In the genomic region with DNA sequence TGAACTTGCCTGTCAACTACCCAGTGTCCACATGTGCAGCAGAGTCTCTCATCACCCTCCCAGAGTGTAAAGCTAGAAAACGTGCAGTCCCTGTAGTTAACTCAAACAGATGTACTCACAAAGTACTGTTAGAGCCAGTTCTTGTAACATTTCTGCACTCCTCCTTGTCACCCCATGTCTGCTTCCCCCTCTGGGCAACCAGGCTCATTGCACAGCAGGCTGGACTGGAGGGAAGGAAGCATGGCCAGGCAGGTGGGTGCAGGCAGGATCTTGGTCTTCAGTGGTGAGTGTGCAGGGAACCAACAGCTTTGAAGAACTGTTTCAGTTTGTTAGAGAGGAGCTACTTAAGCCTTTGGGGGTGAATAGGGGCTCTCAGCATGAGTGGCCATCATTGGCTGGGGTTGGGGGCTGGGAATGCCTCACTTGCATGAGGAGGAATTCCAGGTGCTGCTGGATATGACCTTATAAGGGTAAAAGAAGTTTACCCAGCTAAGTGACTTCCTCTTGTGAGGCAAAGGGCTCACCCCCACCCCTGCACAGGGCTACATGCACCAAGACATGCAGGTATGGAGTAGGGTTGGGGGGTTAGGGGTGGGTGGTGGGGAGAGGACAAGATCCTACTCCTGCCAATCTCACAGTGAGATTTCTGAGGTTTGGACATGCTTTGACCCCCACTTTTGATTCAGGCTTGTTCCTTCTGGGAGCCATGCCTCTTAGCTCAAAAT, we compare ENCODE assay signal across 13 mouse cellular contexts. TPM values are rescaled to one million over a fixed set of nuclear protein-coding genes. Genes with fewer than 3 reads are reported as not detected.
DNase-seq lines count a peak whose midpoint lies in the region; ATAC-seq lines count a peak whose summit lies in the region.
"Had no signal": no experiment of that assay in that cellular context is flagged by ENCODE, and none has a peak within 500 bp of the region (broad histone marks: within the 10 kb centered on the region; RNA-seq: fewer than 3 reads in every experiment).

No protein-coding gene starts in this region.

- WGBS in lung, embryonic 15.5 days = 43% methylated on average over 1 of the region's 1 CpGs
- 60% methylated on average over 1 of the region's 1 CpGs for WGBS in kidney, embryonic 16.5 days

- H3K4me1 ChIP-seq in lung, embryonic 15.5 days = 0 out of 2 replicates have a peak, but pooled peaks cover 2% of the 10 kb centered on the region
- peaks cover 41% of the 10 kb centered on the region for H3K4me1 ChIP-seq in megakaryocyte, embryonic 14.5 days
- H3K4me1 ChIP-seq in kidney, embryonic 16.5 days (ENCODE audit: insufficient read depth, low read length) = peaks cover 6% of the 10 kb centered on the region; the same call in 1 of the 2 replicates
- H3K4me1 ChIP-seq: hindbrain, embryonic 15.5 days had no signal

- no peak overlapping the region for H3K4me2 ChIP-seq in lung, embryonic 15.5 days
- H3K4me2 ChIP-seq in kidney, embryonic 16.5 days (replicated peaks; ENCODE audit: low read depth, low read length) = no peak overlapping the region
- H3K4me2 ChIP-seq: heart, embryonic 13.5 days; hindbrain, embryonic 15.5 days had no signal

- DNase-seq in lung, postnatal 36 days = no peak
- DNase-seq in T-cell, adult 2 months (ENCODE audit: low spot score) = peak; percentile 65
- peak; percentile 69 for DNase-seq in thymus, postnatal 14 days
- no peak for DNase-seq in gastrocnemius, postnatal 14 days
- DNase-seq: cerebellum, postnatal 14 days had no signal

- intact Hi-C loops in gastrocnemius, postnatal 14 days (cut with DNase I; ENCODE audit: low total_unique reads) = no loop called here

- peak; percentile 72 for ATAC-seq in lung, embryonic 15.5 days (ENCODE audit: borderline replicate concordance, extremely low read depth, low FRiP score, low TSS enrichment)
- no peak for ATAC-seq in kidney, embryonic 16.5 days (ENCODE audit: low FRiP score, low TSS enrichment)
- ATAC-seq: activated CD4-positive, CD25-positive, alpha-beta regulatory T cell, adult 4 months; forebrain, embryonic 14.5 days had no signal

- no peaks in the 10 kb centered on the region for H3K27me3 ChIP-seq in lung, embryonic 15.5 days
- no peaks in the 10 kb centered on the region for H3K27me3 ChIP-seq in megakaryocyte, embryonic 14.5 days (replicated peaks)
- no peaks in the 10 kb centered on the region for H3K27me3 ChIP-seq in kidney, embryonic 16.5 days (ENCODE audit: insufficient read depth, low read length)
- H3K27me3 ChIP-seq: heart, embryonic 13.5 days; hindbrain, embryonic 15.5 days had no signal

- no peak overlapping the region for H3K4me3 ChIP-seq in lung, embryonic 15.5 days
- peak overlapping the region; percentile 5 for H3K4me3 ChIP-seq in megakaryocyte, embryonic 14.5 days (replicated peaks)
- H3K4me3 ChIP-seq in kidney, embryonic 16.5 days (ENCODE audit: low read length) = no peak overlapping the region
- H3K4me3 ChIP-seq: heart, embryonic 13.5 days; hindbrain, embryonic 15.5 days had no signal

- no peaks in the 10 kb centered on the region for H3K9me3 ChIP-seq in lung, embryonic 15.5 days
- H3K9me3 ChIP-seq in megakaryocyte, embryonic 14.5 days = no peaks in the 10 kb centered on the region
- H3K9me3 ChIP-seq in kidney, embryonic 16.5 days (ENCODE audit: low read length) = no peaks in the 10 kb centered on the region
- H3K9me3 ChIP-seq: heart, embryonic 13.5 days; hindbrain, embryonic 15.5 days had no signal

- no peak overlapping the region for H3K9ac ChIP-seq in lung, embryonic 15.5 days
- no peak overlapping the region for H3K9ac ChIP-seq in kidney, embryonic 16.5 days (replicated peaks; ENCODE audit: low read length)
- H3K9ac ChIP-seq: heart, embryonic 13.5 days; hindbrain, embryonic 15.5 days had no signal

- no peaks in the 10 kb centered on the region for H3K36me3 ChIP-seq in lung, embryonic 15.5 days
- H3K36me3 ChIP-seq in megakaryocyte, embryonic 14.5 days (replicated peaks; ENCODE audit: low read length) = no peaks in the 10 kb centered on the region
- no peaks in the 10 kb centered on the region for H3K36me3 ChIP-seq in kidney, embryonic 16.5 days (ENCODE audit: insufficient read depth, low read length)
- H3K36me3 ChIP-seq: G1E; heart, embryonic 13.5 days; hindbrain, embryonic 15.5 days had no signal

- no peak overlapping the region for H3K27ac ChIP-seq in lung, embryonic 15.5 days
- no peak overlapping the region for H3K27ac ChIP-seq in kidney, embryonic 16.5 days (ENCODE audit: low read length)
- H3K27ac ChIP-seq: heart, embryonic 13.5 days; hindbrain, embryonic 15.5 days had no signal

RNA-seq across cellular contexts. Expression of gene Cytip, which starts 31.7 kb away (rescaled TPM):
- 2.6 and 4.0 TPM in 2 replicates for polyA plus RNA-seq in lung, embryonic 15.5 days (2015; fragmentation: Nextera tagmentation; extraction: Ambion mirVana)
- polyA plus RNA-seq in megakaryocyte, embryonic 14.5 days (2012; ENCODE audit: insufficient read depth, low replicate concordance) = 2.8 TPM in 1 of 2 replicates, not detected in the other
- total RNA-seq in gastrocnemius, postnatal 14 days (2021) = under 1 TPM; 0.13 to 0.37 TPM
- 1.4 and 1.5 TPM in 2 replicates for polyA plus RNA-seq in kidney, embryonic 16.5 days (2015; fragmentation: Nextera tagmentation; extraction: Ambion mirVana)
- polyA plus RNA-seq: forebrain, embryonic 14.5 days; G1E had no signal

Comparison
In these comparisons a context has a peak if more than half of its experiments do, and no peak if none do; other contexts are left out.
1. DNase-seq: peak in T-cell, adult 2 months (single experiment) and thymus, postnatal 14 days (single experiment); none in lung, postnatal 36 days (single experiment) and gastrocnemius, postnatal 14 days (single experiment).